Mouse (Mus musculus): Measurements from ENCODE around the gene Cd276.

Cd276 gene

DNA sequence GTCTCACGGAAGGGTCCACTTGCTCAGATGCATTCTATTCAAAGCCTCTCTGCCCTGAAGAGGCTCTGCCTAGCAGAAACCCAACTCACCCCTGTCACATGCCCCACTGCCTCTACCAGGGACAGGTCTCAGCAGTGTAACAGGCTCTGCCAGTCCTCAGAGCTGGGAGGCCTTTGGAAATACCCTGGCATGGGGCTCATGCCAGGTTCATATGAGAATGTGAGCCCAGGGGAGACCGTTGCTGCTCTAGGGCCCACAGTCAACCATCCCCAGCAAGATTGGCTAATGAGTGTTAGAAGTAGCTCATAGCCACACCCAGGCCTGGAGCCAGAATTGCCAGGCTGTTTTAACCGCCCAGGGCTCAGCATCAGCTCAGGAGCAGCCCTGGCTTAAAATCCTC, 5.5 kb downstream of the Cd276 start:
- peak; percentile 23 for DNase-seq

DNA sequence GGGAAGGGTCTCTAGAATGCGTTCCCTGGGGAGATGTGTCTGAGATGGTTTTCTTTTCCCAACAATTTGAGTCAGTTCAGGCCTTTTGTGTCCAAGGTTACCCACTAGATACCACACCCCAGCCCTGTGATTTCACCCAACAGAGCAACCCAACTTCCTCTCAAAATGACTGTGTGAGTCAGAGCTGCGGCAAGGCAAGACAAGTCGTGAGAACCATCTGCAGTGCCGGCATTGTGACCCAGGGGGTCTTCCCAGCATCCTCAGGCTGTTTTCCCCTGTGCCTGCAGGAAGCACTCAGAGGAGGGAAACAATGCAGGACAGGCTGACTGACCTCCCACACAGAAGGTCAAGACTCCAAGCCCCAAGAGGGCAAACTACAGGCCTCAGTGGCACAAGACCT, 6.3 kb downstream of the Cd276 start:
- DNase-seq: no peak

DNA sequence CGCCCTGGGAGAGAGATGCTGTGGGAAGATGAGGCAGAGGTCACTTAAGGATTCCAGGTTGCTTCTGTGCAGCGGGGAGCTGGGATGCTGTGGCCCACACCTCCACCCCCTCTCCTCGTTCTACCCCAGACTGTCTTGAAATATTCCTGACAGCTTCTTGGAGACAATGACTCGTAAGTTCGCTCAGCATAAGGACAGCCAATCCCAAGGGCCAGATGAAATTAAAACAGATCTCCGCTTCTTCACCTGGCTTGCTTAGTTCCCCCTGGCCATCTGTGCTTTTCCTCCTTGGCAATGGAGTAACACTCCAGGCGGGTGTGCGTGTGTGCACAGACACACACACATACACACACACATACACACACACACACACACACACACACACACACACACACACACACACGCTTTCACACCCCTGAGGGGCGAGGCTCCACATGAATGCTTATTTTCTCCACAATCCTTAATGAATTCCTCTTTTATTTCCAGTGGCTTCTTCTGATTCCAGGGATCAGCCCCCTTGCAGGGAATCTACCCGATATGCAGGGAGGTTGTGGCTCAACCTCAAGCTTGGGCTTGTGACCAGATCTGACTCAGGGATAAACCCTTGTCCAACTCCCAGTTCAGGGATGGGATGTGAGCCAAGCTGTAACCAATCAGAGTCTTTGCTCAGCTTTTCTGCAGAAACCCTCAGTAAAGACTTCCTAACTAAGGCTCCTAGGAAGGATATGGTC, 8.4 kb downstream of the Cd276 start:
- DNase-seq: no peak

DNA sequence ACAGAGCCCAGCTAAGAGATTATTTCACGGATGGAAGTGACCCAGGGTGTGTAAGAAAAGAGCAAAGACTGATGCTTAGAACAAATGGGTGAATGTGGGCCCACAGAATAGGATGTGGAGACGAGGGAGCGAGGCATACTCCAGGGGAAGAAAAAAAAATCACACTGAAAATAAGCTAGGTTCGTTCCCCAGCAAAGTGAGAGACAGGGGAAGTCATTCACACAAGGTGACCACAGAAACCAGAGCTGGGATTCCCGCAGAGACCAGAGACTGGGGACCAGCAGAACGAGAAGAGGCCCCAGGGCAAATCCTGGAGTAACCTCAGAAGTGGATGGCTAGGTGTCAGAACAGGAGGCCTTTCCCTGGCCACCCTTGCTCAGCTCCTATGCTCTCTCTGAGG, 9.8 kb downstream of the Cd276 start:
- DNase-seq: no peak

DNA sequence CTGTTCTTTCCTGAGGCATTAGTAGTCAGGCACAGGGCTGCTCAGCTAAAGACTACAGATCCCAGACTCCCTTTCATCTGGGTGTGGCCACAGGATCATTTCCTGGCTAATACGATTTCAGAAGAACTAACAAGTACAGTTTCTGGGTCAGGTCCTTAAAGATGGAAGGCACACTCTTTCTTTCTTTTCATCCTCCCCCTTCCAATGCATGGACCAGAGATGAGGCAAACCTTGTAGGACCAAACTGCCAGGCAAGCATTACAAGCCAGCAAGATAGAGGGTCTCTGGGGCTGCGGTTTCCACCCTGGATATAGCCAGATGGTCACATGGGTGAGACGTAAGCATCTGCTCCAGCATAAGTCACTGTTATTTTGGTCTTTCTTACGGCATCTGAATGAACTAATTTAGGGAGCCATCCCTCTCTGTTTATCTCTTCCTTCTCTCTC, 10.3 kb downstream of the Cd276 start:
- no peak for DNase-seq

DNA sequence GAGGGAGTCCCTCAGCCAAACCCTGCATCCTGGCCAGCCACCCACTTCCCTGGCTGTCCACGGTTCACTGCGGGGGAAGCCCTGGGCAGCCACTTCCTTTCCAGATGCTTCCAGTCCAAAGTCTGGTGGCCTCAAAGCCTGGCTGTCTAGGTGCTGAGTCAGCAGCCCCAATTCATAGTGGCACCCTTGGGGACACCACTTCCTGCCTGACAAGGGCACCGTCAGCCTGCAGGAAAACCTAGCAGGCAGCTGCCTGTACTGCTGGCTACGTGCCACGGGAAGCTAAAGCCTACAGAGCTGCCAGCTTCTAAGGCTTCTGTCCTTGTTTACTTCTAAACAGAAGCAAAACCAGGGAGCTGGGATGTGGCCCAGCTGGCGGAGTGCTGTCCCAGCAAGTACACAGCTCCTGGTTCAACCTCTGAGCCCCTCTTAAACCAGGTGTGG, 13.3 kb downstream of the Cd276 start:
- DNase-seq: peak; percentile 76

DNA sequence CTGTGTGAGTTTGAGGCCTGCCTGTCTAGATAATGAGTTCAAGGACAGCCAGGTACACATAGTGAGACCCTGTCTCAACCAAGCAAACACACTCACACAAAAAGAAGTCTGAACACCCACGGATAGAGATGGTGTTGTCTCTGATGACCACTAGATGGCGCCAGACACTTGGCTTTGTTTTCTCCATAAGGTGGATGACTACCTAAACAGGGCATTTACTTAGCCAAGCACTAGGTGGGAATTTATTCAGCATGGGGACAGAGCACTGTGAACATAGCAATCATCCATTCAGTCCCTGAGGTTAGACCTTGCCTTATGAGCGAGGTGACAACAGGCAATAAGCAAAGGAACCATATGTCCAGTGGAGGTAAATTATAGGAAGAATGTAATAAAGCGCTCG, 15.4 kb downstream of the Cd276 start:
- DNase-seq: peak; percentile 61

DNA sequence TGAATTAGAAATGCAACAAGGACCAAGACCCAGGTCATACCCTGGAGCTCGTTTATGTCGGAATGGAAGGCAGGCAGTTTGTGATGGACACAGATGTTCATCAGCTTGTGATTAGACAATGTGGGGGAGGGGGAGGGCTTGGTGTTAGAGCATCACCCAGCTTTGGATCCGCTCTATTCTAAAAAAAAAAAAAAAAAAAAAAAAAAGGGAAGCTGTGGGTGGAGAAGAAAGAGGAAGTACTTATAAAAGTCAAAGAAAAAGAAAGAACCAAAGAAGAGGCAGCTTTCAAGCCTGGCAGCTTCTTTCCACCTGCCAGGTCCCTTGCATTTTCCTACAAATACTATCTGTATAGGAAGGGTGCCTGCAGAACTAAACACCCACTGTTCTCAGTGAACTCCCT, 17.5 kb downstream of the Cd276 start:
- no peak for DNase-seq

DNA sequence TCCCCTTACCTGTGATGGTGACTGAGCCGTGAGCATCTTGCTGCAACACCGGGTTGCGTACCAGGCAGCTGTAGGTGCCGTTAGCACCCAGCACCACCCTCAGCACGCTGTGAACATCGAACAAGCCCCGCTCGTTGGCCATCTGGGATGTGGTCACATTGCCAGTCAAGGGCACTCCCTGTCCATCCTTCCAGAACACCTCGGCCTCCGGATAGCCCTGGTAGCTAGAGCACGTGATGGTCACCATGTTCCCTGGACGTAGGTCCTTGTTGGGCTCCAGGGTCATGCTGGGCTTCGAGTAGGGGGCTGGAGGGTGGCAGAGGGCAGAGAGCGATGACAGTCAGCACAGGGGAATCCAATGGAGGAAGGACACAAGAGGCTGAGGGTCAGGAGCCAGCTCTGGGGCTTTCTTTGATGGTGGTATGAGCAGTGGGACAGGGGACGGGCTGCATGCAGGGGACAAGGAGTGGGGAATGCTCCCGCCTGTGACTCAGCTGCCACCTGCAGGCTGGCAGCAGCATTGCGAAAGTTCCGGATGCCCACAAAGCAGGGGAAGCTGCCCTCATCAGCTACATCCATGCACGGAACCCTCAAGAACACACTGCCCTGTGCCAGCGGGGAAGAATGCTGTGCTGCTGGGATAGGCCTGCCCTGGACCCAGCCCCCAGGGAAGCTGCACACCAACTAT, 19.6 kb downstream of the Cd276 start:
- no peak for DNase-seq

DNA sequence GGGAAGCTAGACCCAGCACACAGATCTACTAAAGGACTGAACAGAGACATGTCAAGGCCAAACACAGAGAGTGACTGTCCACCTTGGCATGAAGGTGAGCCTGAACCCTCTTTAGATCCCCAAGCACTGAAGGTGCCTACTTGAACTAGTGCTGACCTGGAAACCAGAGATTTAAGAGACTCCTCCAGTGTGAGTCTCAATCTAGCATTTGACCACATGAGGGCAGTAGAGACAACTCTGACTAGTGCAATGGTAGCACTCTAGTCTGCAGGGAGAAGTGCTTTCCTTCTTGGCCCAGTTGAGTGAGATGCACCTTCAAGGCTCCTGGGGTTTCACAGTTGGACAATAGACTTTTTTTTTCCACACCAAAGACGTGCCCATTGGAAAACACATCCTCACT, 20.5 kb downstream of the Cd276 start:
- peak; percentile 38 for DNase-seq

DNA sequence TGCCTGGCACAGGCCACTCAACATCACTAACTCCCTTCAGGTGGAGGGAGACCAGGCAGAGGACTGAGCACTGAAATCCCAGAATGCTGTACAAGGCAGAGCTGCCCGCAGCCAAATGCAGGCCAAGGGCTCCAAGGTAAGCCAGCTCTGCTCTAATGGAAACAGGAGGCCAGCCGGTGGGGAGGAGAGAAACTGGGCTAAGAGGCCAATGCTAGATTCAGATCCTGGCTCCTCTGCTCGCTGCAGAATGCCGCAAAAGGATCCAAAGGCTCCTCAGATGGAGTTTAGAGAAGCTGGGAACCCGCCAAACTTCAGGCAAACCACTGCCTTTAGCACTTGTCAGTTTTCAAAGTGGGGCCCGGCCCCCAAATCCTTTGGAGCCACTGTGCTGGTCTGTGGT, 21.9 kb downstream of the Cd276 start:
- DNase-seq: no peak

DNA sequence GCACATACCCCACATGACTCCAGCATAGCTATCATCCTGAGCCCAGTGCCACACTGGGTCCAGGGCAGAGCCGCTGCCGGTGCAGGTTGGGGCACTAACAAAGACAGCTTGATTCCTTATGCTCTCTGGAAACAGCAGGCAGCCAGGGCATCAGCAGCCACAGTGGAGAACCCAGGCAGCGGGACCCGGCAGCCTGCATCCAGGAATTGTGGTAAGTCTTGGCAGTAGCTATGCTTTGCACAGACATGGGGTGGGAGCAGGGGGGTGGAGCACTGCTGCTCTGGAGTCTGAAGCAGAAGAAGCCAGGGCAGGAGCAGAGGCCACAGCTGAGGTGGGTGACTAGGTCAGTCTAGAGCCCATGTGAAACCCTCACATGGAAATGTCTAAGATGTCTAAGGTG, 23.0 kb downstream of the Cd276 start:
- DNase-seq: no peak

DNA sequence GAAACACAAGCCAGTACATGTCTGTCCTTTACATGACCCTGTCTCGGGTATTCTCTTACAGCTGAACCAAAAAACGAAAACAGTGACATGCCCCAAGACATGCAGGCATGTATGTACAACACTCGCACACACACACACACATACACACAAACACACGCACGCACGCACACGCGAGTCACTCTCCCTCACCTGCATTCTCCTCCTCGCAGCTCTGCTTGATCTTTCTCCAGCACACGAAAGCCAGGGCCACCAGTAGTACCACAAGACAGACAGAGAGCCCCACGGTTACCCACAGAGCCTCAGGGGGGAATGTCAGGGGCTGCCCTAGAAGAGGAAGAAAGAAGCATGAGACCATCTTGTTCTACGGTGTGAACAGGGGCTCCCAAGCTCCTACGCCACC, 24.8 kb downstream of the Cd276 start:
- DNase-seq: no peak

DNA sequence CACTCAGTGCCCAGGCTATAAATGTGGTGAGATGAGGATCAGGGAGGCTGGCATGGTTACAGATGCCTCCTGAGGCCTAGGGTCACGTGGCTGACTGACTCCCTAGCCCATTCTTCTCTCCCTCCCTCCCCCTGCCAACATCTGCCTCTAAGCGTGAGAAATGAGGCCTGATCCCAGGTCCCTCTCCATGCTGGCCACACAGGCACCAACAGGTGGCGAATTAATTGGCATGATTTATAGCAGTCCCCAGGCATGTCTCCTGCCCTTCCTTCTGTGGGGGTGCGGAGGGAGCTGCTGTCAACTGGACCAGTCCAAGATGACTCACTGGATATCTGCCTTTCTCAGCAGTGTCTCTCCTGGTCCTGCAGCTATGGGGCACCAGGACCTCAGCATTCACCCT, 27.4 kb downstream of the Cd276 start:
- DNase-seq: no peak

DNA sequence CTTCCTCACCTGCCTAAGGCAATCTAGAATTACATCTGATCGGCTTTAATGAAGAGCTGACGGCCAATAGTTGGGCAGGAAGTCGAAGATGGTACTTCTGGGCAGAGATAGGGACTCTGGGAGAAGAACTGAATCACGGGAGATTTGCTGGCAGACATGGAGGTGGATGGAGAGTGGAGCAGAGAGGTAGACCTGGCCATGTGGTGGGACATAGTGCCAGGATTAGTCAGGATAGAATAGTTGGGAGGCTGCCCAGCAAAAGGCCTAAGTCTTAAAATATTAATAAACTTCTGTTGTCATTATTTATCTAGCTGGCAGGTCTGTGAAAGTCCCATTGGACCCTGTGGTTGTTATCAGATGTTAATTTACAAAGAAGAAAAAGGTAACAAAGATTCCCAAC, 30.1 kb downstream of the Cd276 start:
- DNase-seq: no peak

DNA sequence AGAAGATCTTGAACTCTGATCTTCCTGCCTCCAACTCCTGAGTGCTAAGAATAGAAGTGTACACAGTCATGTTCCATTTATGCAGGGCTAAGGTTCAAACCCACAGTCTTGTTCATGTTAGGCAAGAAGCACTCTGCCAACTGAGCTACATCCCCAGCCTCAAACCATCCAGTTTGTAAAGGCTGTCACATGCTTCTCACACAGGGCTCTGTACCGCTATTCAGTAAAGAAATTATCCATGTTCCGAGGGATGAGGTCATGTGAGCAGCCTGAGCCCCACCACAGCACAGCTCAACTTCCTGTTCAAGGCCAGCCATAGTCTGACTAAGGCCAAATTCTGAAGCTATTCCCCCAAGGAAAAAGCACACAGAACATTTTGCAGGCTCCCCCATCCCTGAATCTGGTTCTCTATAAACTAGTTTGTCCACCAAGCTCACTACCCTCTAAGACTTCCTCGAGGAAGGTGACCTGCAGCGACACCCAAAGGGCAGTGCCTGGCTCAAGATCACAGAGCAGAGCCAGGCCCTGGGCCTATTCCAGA, 33.3 kb downstream of the Cd276 start:
- no peak for DNase-seq

DNA sequence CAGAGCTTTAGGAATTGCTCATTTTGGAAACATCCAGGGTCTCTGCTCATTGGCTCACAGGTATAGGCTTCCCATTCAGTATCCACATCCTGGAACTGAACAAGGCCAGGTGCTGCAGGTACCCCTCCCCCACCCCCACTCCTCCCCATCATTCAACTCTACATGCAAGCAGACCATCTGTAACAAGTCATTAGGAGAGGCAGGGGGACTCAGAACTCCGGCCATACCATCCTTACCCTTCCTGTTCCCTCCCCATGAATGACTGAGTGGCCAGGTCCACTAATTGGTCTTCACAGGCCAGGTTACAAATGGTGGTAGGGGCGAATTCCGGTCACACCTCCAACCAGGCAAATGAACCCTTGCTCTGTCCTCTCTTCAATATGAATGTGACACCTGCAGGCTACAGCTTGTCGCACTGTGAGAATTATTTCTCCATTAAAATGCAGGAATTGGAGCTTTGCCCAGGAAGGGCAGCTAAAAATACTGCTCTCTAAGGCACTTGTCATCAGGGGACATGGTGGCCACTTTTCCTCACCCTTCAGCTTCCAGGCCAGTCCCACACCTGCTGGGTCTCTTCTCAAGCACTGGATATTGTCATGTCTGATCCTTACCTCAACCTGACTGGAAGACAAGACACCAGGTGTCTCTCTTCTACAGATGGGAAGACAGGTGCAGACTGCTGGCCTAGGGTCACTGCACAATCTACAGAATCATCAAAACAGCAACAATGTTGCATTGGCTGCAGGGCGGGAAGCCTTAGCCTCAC, 34.2 kb downstream of the Cd276 start:
- DNase-seq: no peak

DNA sequence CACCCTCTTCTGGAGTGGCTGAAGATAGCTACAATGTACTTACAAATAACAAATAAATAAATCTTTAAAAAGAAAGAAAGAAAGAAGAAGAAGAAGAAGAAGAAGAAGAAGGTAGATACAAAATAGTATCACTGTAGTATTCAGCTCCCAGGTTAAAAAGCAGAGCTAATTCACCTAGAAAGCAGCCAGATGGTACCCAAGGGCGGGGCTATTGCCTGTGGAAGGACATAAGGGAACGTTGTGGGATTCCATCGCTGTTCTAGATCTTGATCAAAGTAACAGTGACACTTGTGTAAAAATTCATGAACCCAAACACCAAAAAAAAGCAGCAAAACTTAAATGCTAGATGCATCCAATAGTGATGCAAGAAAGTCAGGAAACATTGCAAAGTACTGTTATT, 35.3 kb downstream of the Cd276 start:
- DNase-seq: no peak

DNA sequence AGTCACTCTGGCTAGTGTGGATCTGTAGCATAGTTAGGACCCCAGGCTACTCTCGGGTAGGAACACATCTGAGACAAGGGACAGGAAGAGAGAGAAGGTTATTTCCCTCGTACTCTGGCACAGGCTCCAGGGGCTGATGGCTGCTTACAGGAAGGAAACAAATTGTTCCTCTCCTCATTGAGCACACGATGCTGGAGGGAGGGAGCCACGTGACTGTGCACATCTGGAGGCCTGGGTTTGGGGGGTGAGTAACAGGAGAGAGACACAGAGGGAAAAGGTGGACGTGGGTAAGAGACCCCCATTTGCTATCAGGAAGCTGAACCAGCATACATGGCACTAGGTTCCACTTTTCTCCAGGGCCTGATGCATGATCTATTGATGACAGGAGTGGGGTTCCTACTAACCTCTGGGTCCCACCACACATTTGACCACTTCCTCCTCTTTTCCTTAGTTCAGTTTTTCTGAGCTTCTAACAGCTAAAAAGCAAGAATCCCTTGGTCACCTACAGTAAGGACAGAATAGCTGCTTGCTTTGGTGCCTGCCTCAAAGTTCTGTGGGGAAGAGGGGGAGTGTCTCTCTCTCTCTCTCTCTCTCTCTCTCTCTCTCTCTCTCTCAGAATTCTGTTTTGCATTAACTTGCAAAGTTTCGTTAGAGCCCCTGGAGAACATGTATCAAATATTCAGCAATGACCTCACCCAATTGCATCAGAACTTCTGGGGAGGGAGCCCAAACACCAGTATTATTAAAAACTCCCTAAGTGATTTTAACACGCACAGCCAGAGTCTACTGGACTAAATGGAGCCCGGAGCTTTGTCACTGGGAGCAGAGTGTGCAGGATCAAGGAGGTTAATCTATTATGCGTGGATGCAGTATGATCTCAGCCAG, 37.1 kb downstream of the Cd276 start:
- no peak for DNase-seq

DNA sequence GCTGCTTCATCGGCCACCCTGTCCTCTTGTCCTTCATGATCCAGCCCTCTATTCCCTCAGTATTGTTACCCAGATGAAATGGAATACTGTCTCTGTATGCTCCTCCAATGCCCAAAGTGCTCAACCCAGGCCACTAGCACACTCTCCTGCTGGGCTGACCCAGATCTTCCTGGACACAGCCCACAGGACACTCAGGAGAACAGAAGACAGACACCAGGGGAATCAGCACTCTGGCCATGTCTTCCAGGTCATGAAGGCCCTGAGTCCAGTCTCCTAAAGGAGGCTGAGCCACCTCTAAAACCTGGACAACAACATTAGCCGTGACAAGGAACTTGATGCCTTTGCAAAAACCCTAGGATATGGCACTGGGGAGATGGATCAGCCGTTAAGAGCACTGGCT, 38.8 kb downstream of the Cd276 start:
- no peak for DNase-seq

DNA sequence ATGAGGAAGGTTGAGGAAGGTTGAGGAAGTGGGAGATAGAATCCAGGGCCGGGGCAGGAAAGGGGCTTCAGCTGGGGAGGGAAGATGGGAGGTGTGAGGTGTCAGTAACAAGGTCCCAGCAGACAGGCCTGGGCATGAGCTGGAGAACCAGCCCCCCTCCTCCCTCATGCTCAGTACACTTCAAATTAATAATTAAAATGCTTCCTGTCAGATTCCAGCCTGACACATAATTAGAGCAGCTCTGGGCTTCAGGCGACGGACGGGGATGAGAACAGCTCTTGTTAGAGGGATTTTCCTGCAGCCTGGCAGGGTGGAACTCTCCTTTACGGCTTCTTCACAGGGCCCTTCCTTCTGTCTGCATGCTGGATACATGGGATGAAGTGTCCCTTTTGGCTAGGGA, 41.5 kb downstream of the Cd276 start:
- DNase-seq: no peak

DNA sequence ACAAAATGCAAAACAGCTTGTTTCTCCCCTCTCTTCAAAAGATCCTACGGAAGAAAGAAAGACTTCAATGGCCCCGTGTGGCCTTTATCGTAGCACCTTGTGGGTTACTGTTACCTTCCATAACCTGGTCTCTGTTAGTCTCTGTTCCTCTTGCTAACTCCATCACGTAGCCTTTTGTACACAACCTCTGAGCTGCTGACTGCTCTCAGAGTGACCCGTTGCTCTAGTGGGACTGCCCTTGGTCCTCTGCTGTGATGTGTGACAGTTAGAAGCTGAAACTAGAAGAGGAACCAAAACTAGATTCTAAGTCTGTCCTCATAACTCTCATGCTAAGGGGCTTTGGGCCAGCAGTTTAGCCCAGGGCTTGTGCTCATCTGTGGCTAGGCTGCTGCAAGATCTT, 44.8 kb downstream of the Cd276 start:
- DNase-seq: no peak

Data from kidney, adult 18-20 months (tissue).